Mouse (Mus musculus) heart, adult 2 months (tissue): Measurements from ENCODE around the gene Stat4.

ENCODE experiments used
- CTCF ChIP-seq: fragments of 200-600 bp; IDR thresholded peaks from 2 replicates; pipeline ENCODE4 v1.8.1; 2022; ENCODE audit warnings: antibody characterized with exemption, mild to moderate bottlenecking, moderate library complexity
- EP300 ChIP-seq: fragments of 200-500 bp; IDR thresholded peaks from 2 replicates; pipeline ENCODE4 v1.6.1; 2011; ENCODE audit warnings: low read depth, low read length, control low read depth; ENCODE audit not compliant: insufficient read depth
- POLR2A ChIP-seq: fragments of 200-500 bp; IDR thresholded peaks from 2 replicates; pipeline ENCODE4 v1.6.1; 2011; ENCODE audit warnings: mild to moderate bottlenecking, low read depth, low read length, control low read depth; ENCODE audit not compliant: insufficient read depth

- TF ChIP-seq CTCF (no peak), POLR2A (no peak), EP300 (no peak)
Observed at GRCm38 (mm10) chr1:52043191-52043590, 56.2 kb downstream of the Stat4 start.
